Mouse (Mus musculus) kidney, postnatal 0 days (tissue): Measurements from ENCODE around the gene Rfx8. TPM values are rescaled to one million over a fixed set of nuclear protein-coding genes. Genes with fewer than 3 reads are reported as not detected.
A peak's percentile ranks its signal among the peaks of the same experiment; 100 is the strongest.

Experiments
- ATAC-seq: fragments of 200-750 bp; cut with Nextera tagmentation; replicated peaks from 2 replicates; pipeline ENCODE4 v1.8.0; 2017; ENCODE audit warnings: low read depth, moderate number of reproducible peaks, moderate TSS enrichment, moderate library complexity; ENCODE audit not compliant: low FRiP score
- DNase-seq: peaks from one replicate; pipeline ENCODE4 v3.0.0-alpha.2; 2016; ENCODE audit warnings: low spot score
- H3K27ac ChIP-seq: fragments of 300-500 bp; sonication (generic); 2 replicates; pipeline ENCODE4 v1.5.1; 2014; ENCODE audit warnings: mild to moderate bottlenecking
- H3K27me3 ChIP-seq: fragments of 300-500 bp; sonication (generic); 2 replicates; pipeline ENCODE4 v1.6.1; 2014; ENCODE audit warnings: low read length, mixed read lengths; ENCODE audit not compliant: insufficient read depth
- H3K36me3 ChIP-seq: fragments of 300-500 bp; sonication (generic); 2 replicates; pipeline ENCODE4 v1.6.1; 2014; ENCODE audit warnings: low read length, mixed read lengths; ENCODE audit not compliant: insufficient read depth
- H3K4me1 ChIP-seq: fragments of 300-500 bp; sonication (generic); replicated peaks from 2 replicates; pipeline ENCODE4 v1.6.1; 2014; ENCODE audit warnings: antibody characterized with exemption, low read length, mixed read lengths; ENCODE audit not compliant: insufficient read depth
- H3K4me2 ChIP-seq: fragments of 300-500 bp; sonication (generic); 2 replicates; pipeline ENCODE4 v1.6.1; 2014; ENCODE audit warnings: mild to moderate bottlenecking, low read length, moderate library complexity, mixed read lengths
- H3K4me3 ChIP-seq: fragments of 300-500 bp; sonication (generic); replicated peaks from 2 replicates; pipeline ENCODE4 v1.5.1; 2014; ENCODE audit warnings: low read depth, low read length
- H3K9ac ChIP-seq: fragments of 300-500 bp; sonication (generic); 2 replicates; pipeline ENCODE4 v1.6.1; 2014; ENCODE audit warnings: low read depth, low read length
- H3K9me3 ChIP-seq: fragments of 300-500 bp; sonication (generic); replicated peaks from 2 replicates; pipeline ENCODE4 v1.6.1; 2016; ENCODE audit warnings: low read length, inconsistent platforms, mixed read lengths
- CTCF ChIP-seq: IDR thresholded peaks from 2 replicates; pipeline ENCODE4 v1.5.1; 2016; ENCODE audit warnings: antibody characterized with exemption, low read depth, mild to moderate bottlenecking, moderate library complexity
- WGBS: fragments of 180-500 bp; shearing (Covaris S2); extraction: QIAGEN DNeasy Blood & Tissue Kit; methylation state at CpG from one replicate; pipeline ENCODE4 v1.1.7; 2014; 5-methylcytosine and 5-hydroxymethylcytosine counted together
- polyA plus RNA-seq: library from polyadenylated mRNA; unstranded; fragments of >200 nt; fragmentation: Nextera tagmentation; extraction: Ambion mirVana; gene quantifications from 2 replicates; pipeline ENCODE4 v1.2.1, GENCODE M21; 2015

The Rfx8 gene
- polyA plus RNA-seq, 1 experiment from 2014 or later: 0.29 TPM

DNA sequence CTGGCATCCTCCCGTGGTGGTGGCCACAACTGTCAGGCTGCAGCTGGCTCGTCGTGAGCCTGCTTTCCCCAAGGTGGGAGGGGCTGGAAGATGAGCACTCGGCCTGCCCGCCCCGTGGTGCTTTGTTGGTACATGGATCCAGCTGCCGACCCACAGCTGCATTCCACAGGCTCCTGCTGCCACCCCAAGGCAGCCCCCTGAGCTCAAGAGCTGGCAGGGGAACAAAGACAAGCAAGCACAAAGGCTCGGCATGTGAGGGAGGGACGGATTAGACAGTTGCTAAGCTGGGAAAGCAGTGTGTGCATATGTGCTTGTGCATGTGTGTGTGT, 19.6 kb downstream of the Rfx8 start:
- WGBS: 7% methylated on average over 9 of the region's 9 CpGs
- Histone ChIP-seq H3K9ac (no peak overlapping the region), H3K4me1 (peaks cover 30% of the 10 kb centered on the region), H3K36me3 (no peaks in the 10 kb centered on the region), H3K9me3 (no peaks in the 10 kb centered on the region), H3K4me3 (no peak overlapping the region), H3K4me2 (no peak overlapping the region), H3K27ac (0 out of 2 replicates have a peak overlapping the region, but pooled peaks have one; percentile 3), H3K27me3 (no peaks in the 10 kb centered on the region)
- peak; percentile 27; the same call in 1 of the 2 replicates for TF ChIP-seq CTCF
- DNase-seq: peak; percentile 61
- ATAC-seq: no peak

DNA sequence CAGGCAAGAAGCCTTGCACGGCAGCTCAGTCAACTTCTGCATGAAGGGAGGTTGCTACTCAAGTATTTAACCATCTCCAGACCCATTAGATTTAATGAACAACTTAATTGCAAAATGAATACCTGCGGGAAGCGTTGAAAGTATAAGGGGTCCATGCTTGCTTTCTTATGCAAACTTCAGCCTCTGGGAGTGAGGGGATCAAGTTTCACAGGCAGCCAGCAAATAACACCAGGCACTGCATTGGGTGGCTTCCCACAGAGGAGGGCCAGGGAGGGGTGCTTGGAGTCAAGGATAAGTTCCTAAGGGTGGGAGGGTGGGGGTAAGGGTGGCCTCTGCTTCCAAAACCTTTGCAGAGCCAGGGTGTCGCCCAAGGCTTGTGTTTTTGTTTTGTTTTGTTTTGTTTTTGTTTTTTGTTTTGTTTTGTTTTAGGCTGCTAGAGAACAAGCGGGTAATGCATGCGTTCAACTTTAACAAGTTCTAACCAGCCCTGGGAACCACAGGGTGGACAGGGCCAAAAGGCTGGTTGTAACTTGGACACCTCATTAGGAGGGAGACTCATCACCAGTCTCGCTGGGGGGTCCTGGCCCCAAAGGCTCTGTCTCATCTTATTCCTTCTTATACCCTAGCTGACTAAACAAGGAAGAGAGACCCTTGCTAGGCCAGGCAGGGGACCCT, 20.1 kb downstream of the Rfx8 start:
- H3K4me3 ChIP-seq: no peak overlapping the region
- DNase-seq (peak; percentile 70), ATAC-seq (peak; percentile 23; the same call in 1 of the 2 replicates)
- peaks cover 30% of the 10 kb centered on the region for H3K4me1 ChIP-seq
- no peaks in the 10 kb centered on the region for H3K9me3 ChIP-seq
- no peak overlapping the region for H3K4me2 ChIP-seq
- H3K36me3 ChIP-seq: no peaks in the 10 kb centered on the region
- no peak for TF ChIP-seq CTCF
- peak overlapping the region; percentile 26 for H3K27ac ChIP-seq
- H3K27me3 ChIP-seq: no peaks in the 10 kb centered on the region
- WGBS: 13% methylated on average over 7 of the region's 7 CpGs
- no peak overlapping the region for H3K9ac ChIP-seq

DNA sequence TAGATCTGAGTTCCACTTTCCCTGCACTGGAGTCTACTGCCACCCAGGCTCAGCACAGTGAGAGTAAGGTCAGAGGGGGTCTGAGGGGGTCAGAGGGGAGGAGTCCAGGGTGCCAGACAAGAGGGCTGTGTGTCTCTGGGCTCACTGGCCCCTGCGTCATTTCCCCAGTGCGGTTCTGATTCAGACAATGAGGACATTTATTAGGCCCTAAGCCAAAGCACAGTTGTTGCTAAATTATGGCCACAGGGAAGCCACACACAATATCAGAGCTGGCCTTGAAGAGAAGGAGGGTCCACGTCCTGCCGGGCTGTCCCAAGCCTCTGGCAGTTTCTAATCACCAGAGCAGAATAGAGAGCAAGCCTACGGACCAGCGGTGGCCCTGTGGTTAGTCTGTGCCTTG, 22.3 kb downstream of the Rfx8 start:
- no peaks in the 10 kb centered on the region for H3K27me3 ChIP-seq
- peaks cover 33% of the 10 kb centered on the region for H3K4me1 ChIP-seq
- ATAC-seq (no peak), DNase-seq (peak; percentile 44)
- H3K9me3 ChIP-seq: no peaks in the 10 kb centered on the region
- H3K27ac ChIP-seq: peak overlapping the region; percentile 3; the same call in 1 of the 2 replicates
- H3K4me3 ChIP-seq: no peak overlapping the region
- no peak overlapping the region for H3K9ac ChIP-seq
- H3K4me2 ChIP-seq: no peak overlapping the region
- TF ChIP-seq CTCF: no peak
- no peaks in the 10 kb centered on the region for H3K36me3 ChIP-seq
- 53% methylated on average over 6 of the region's 6 CpGs for WGBS

DNA sequence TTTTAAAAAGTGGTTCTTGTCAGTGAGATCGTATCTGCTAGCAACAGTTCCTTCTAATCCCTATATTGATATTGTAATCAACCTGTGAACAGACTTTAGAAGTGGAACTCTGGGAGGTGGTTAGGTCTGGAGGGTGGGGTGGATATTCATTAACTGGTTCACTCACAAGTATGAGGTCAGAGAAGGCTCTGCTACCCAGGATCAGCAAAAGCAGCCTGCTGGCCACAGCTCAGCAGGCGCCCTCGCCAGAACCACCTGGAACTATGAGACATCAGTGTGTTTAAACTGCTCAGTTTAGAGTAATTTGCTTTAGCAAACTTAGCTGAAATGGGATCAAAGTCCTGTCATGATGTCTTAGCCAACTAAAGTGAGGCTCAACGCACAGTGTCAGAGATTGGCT, 25.6 kb downstream of the Rfx8 start:
- no peak for DNase-seq
- no peak overlapping the region for H3K27ac ChIP-seq
- TF ChIP-seq CTCF: no peak

DNA sequence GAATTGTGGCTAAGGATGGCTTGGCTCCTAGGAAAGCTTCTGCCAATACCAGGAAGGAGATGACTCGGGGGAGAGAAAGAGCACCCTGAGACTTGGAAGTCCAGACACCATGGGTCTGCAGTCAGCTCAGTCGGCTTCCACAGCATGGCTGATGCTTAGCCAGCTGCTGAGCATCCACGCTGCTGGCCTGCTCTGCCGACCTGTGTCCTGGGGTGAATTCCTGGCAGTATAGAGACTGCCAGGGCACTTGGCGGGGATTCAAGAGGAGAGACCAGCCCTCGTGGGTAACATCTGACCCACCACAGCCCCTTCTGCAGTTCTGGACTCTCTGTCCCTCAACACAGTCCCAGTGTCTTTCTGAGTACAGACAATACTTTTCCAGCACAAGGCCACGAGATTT, 26.0 kb downstream of the Rfx8 start:
- Histone ChIP-seq H3K4me1 (0 out of 2 replicates have a peak, but pooled peaks cover 8% of the 10 kb centered on the region), H3K27ac (no peak overlapping the region)
- 53% methylated on average over 7 of the region's 7 CpGs for WGBS

More for the DNA sequence above, 25.6 kb downstream of the Rfx8 start:
- whole genome bisulfite sequencing: 53% methylated on average over 4 of the region's 4 CpGs
- no peaks in the 10 kb centered on the region for H3K9me3 ChIP-seq
- peak; percentile 89 for ATAC-seq
- no peaks in the 10 kb centered on the region for H3K27me3 ChIP-seq
- H3K36me3 ChIP-seq: no peaks in the 10 kb centered on the region
- H3K4me3 ChIP-seq: no peak overlapping the region
- H3K4me1 ChIP-seq: 0 out of 2 replicates have a peak, but pooled peaks cover 12% of the 10 kb centered on the region
- H3K9ac ChIP-seq: no peak overlapping the region
- no peak overlapping the region for H3K4me2 ChIP-seq

DNA sequence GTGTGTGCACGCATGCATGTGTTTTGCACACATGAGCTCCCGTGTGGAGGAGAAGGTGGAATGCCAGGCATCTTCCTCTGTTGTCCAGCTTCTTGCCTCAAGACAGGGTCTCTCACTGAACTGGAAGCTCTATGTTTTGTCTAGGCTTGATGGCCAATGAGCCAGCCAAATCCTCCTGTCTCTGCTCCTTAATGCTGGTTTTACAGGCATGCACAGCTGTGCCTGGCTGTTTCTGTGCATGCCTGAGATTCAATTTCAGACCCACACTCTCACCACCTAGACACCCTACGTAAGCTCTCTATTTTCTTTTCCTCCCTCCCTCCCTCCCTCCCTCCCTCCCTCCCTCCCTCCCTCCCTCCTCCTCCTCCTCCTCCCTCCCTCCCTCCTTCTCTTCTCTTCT, 28.8 kb downstream of the Rfx8 start:
- Histone ChIP-seq H3K9me3 (no peaks in the 10 kb centered on the region), H3K4me2 (no peak overlapping the region), H3K36me3 (no peaks in the 10 kb centered on the region), H3K4me1 (peaks cover 10% of the 10 kb centered on the region; the same call in 1 of the 2 replicates), H3K27me3 (no peaks in the 10 kb centered on the region), H3K9ac (no peak overlapping the region), H3K4me3 (no peak overlapping the region), H3K27ac (no peak overlapping the region)
- 66% methylated on average over 3 of the region's 3 CpGs for WGBS
- TF ChIP-seq CTCF: no peak
- DNase-seq: no peak
- ATAC-seq: no peak

More for the DNA sequence above, 26.0 kb downstream of the Rfx8 start:
- Histone ChIP-seq H3K4me3 (no peak overlapping the region), H3K9ac (no peak overlapping the region), H3K27me3 (no peaks in the 10 kb centered on the region), H3K9me3 (no peaks in the 10 kb centered on the region), H3K36me3 (no peaks in the 10 kb centered on the region), H3K4me2 (no peak overlapping the region)
- DNase-seq: no peak
- TF ChIP-seq CTCF: no peak
- ATAC-seq: no peak; the same call in 1 of the 2 replicates
